Mouse (Mus musculus): ENCODE data around the gene Cacna2d2.
"Not testable (repeated sequence)": the region's sequence is repeated elsewhere in the genome, so short reads cannot be mapped to it uniquely, and the experiment has no call there.

Gene Cacna2d2

GRCm38 (mm10) chr9:107555031-107555457 is 155.6 kb downstream of the Cacna2d2 start:
- DNase-seq (ENCODE audit: low spot score): peak; percentile 60

DNA sequence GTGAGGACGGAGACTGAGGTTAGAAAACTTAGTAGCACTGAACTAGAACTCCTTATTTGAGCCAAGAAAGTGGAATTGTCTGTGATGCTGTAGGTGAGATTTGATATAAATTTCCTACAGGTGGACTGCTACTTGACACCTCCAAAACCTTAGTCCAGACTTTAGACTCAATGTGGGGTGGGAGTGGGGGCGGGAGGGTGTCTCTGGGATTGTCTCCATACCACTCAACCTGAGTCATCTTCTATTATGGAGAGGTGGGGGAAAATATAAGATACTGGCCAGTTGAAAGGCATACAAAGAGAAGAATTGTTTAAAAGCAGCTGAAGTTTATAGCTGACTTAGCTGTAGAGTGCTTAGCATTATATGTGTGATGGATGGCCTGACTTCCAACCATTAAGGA is 156.3 kb downstream of the Cacna2d2 start:
- no peak for DNase-seq (ENCODE audit: low spot score)

- no peak for DNase-seq (ENCODE audit: low spot score)
These were observed 156.9 kb downstream of the Cacna2d2 start for GRCm38 (mm10) chr9:107556346-107556745.

GRCm38 (mm10) chr9:107563029-107563581 is 163.7 kb downstream of the Cacna2d2 start, which contains the start of gene Tusc2:
Gene Tusc2 (plus strand): TSS chr9:107563255.
- peak; percentile 93 for DNase-seq (ENCODE audit: low spot score)

- not testable (repeated sequence) for DNase-seq (ENCODE audit: low spot score)
These were observed 166.1 kb downstream of the Cacna2d2 start for GRCm38 (mm10) chr9:107565556-107565955.

DNA sequence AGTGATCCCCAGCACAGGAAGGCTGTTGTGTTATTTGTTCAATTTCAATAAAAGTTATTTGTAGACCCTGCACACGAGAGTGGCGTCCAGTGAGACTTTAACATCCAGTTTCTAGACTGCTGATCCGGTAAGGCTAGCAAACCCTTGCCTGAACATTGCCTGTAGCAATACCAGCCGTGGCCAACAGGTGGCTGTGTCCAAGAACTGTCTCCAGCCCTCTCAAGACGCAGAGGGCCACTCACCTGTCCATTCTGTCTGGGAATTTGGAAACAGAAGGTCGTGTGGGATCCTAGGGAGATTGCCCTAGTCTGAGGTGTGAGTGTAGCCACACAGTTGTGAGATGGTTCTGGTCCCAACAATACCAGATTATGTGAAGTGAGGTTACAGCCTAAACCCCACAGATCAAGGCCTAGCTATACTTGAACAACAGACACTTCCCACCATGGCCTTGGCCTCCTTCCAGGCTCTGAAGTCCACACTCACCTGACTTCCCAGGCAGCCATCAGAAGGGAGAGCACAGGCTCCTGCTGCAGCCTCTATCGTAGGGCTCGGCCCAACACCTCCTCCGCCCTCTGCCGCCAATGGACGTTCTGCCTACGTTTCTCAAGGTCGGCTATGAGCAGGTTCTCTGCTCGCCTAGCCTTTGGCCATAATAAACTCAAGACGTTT is 166.8 kb downstream of the Cacna2d2 start:
- DNase-seq (ENCODE audit: low spot score): peak; percentile 84

DNA sequence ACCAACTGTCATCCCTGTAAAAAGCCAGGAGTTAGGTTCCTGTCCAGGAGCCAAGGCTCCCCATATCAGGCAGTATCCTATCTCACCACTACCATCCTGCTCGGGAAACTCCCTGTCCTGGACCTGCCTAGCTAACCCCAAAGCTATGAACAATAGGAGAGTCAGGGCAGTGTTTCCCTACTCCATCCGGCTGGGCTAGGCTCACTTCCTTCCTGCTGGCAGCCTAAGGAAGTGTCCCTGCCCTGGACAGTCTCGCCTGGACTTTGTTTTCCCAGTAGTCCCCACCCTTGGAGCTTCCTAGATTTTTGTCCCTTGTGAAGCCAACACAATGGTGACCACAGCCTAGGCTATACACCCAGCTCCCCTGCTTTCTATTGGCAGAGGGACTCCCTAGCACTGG is 167.4 kb downstream of the Cacna2d2 start:
- no peak for DNase-seq (ENCODE audit: low spot score)

DNA sequence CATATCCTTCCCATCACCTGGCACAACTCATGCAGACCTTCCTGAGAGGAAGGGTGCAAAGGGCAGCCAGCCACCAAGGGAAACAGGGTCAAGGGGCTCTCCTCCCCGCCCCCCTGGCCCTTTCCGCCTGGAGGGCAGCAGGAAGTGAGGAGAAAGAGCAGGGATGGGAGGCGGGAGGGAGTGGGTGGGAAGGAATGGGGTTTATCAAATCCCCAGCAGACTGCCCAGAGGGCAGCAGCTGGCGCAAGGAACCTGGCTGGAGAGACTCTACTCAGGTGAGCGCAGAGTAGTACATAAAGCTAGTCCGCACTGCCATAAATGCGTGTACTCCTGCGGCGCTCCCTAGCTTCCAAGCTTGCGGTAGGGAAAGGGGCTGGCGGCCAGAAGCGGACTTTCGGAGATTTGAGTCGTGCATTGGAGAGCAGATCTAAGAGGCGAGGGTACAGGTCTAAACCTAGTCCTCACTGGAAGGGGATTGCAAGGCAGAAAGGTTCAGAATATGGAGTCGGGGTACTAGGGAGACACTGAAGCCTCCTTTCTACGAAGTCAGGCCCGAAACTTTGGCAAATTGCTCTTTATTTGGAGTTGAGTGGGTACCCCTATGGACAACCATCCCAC is 168.4 kb downstream of the Cacna2d2 start, which contains the start of gene Hyal2:
Hyal2 (plus strand) TSS at position 244 of the 618 bp plus-strand sequence.
- no peak for DNase-seq (ENCODE audit: low spot score)

DNA sequence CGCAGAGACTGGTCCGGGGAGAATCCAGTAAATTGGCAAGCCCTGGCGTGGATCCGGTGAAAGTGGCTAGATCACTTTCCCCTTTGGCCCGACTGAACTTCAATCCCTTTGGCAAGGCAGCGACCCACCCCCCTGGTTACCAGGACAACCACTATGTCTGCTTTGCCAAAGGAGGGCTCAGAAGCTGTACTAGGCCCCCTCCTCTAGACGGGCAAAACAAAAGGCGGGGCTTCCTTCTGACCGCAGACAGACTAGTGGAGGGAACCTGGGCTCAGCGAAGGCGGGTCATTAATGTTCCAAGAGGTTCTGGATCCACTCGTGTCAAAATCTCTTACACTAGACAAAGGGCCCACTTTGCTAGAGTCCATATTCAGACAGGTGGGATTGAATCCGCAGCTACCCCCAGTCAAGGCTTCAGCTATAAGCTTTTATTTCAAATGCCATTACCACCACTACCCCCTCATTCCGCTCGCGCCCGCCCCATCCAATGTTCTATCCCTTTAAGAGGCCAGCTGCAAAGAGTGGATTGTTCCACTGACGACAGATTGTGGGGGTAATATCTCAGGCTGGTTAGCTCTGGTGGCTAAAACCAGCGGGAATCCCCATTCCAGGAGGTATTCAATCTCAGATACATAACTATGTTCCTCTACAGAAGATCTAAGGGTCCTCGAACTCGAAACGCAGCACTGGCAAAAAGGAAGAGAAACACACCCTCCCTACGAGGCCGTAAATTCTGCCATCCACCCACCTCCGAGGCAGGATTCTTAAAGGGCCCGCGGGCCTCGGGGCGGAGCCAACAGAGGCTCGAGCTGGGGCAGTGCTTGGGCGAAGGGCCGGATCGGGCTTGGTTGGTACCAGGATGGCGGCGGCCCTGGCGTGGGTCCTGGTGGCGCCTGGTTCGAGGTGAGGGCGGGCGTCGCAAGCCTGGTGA is 169.2 kb downstream of the Cacna2d2 start:
- peak; percentile 91 for DNase-seq (ENCODE audit: low spot score)

DNA sequence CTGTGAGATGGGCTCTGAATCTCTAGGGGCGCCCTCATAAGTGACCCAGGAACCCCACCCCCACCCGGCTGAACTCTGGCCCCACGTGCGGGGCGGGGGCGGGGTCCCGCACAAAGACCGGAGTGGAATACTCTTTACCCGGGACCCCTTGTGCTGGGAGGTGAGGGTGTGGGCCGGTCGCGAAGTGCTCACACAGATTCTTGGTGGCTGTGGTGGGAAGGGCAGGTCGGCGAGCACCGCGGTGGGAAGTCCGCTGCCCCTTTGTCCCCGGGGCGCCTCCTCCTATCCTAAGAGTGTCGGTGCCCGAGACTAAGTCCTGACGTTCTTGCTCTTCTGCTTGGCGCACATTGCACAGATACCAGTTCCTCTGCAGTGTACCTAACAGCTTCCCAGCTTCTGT is 169.9 kb downstream of the Cacna2d2 start:
- no peak for DNase-seq (ENCODE audit: low spot score)

GRCm38 (mm10) chr9:107570016-107570415 is 170.6 kb downstream of the Cacna2d2 start:
- DNase-seq (ENCODE audit: low spot score): no peak

- DNase-seq (ENCODE audit: low spot score): no peak
These were observed 171.4 kb downstream of the Cacna2d2 start for GRCm38 (mm10) chr9:107570845-107571244.

GRCm38 (mm10) chr9:107571534-107572326 is 172.3 kb downstream of the Cacna2d2 start:
- no peak for DNase-seq (ENCODE audit: low spot score)

DNA sequence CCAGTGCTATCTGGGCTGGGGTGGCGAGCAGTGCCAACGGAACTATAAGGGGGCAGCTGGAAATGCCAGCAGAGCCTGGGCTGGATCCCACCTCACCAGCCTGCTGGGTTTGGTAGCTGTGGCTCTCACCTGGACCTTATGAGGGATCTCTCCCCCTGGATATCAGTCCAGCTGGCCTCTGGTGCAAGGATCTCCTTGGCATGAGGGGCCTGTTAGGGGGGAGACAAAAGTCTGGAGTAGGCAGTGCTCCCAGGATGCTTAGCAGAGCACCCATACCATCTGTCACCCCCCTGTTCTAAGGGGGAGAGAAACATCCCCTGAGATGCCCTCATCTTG is 172.9 kb downstream of the Cacna2d2 start:
- DNase-seq (ENCODE audit: low spot score): no peak

GRCm38 (mm10) chr9:107573774-107574173 is 174.4 kb downstream of the Cacna2d2 start:
- not testable (repeated sequence) for DNase-seq (ENCODE audit: low spot score)

DNA sequence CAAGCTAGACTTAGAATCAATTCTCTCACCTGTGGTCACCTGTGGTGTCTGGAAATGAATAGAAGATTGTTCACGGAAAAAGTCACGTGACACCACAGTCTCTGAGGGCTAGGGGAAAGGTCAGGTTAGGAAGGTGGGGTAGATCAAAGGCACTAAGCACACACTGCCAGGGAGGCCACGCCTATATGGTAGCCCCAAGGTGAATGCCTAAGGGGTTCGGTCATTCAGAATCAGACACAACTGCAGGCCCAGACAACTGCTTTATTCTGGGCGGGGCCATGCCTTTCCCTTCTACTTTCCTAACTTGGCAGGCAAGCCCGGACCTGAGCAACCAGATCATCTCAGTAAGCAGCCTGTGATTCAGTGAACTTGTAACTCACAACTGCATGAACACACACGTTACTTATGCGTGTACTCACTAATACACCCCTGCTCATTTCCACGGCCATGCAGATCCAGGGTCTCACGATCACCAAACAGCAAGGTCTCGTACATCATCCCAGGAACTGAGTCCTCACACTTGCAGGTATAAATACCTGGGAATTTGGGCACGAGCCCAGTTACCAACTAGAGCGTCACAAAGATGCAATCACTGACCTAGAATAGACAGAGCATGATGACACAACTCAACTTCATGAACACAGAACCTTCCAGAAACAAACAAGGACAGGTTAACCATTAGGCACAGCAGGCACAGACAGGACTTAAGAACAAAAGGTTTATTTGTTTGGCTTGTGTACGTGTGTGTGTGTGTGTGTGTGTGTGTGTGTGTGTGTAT is 176.4 kb downstream of the Cacna2d2 start:
- DNase-seq (ENCODE audit: low spot score): no peak

DNA sequence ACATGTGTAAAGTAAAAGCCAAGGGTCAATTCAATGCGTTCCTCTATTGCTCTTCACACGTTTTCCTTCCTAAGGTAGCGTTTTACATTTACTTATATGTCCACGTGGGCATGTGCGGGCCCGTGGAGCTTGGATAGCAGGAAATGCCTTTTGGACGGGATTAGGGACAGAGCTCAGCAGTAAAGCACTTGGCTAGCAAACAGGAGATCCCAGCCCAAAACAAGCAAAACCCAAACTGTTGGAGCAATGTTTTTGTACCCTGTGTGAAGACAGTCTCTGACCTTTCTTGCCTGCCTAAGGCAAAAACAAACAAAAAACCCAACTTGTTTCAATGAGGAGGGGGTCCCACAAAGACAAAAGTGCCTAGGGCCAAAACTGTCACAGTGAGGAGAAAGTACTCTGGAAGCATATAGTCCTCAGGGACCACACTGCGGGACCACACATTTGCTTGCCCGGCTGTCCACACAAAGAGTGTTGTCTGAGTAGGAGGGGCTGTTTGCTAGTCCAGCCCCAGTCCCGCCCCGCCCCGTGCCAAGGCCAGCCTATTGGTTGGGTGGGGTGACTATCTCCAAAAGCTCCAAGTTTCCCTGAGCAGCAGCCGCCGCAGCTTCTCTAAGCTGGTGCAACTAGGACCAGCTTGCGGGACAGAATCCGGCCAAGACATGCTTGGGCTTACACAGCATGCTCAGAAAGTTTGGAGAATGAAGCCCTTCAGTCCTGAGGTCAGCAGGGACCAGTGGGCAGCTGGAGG is 177.1 kb downstream of the Cacna2d2 start, which contains the start of gene Hyal1:
Hyal1 (plus strand) TSS at position 571 of the 751 bp plus-strand sequence.
- peak; percentile 82 for DNase-seq (ENCODE audit: low spot score)

DNA sequence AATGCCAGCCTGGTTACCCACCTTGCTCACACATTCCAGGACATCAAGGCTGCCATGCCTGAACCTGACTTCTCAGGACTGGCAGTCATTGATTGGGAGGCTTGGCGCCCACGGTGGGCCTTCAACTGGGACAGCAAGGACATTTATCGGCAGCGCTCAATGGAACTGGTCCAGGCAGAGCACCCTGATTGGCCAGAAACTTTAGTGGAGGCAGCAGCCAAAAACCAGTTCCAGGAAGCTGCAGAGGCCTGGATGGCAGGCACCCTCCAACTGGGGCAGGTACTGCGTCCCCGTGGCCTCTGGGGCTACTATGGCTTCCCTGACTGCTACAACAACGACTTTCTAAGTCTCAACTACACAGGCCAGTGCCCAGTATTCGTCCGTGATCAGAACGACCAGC is 178.5 kb downstream of the Cacna2d2 start:
- DNase-seq (ENCODE audit: low spot score): no peak

DNA sequence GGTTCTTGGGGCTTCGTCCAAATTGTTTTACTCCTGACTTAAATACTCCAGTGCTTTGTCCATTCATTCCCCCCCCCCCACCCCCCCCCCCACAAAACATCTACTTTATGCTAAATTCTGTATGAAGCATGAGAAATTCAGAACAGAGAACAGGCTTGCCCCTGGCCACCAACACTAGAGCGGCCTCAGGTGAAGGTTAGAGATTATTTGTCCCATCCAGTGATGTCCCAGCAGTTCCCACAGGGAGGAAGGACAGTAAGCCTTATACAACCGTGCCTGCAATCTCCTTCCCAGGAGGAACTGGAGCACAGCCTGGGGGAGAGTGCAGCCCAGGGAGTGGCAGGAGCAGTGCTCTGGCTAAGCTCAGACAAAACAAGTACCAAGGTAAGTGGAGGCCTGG is 179.2 kb downstream of the Cacna2d2 start, which contains the start of gene Naa80:
Naa80 (plus strand) TSS at position 301 of the 400 bp plus-strand sequence.
- no peak for DNase-seq (ENCODE audit: low spot score)
